Mouse (Mus musculus) forebrain, embryonic 13.5 days (tissue): ENCODE results near the gene Atxn7l2. TPM values are rescaled to one million over a fixed set of nuclear protein-coding genes. Genes with fewer than 3 reads are reported as not detected.

Experiments
- ATAC-seq: fragments of 200-750 bp; cut with Nextera tagmentation; 2 replicates; pipeline ENCODE4 v1.8.0; 2017
- H3K27ac ChIP-seq: fragments of 300-500 bp; sonication (generic); 2 replicates; pipeline ENCODE4 v1.5.1; 2015; ENCODE audit warnings: inconsistent platforms, mild to moderate bottlenecking, moderate library complexity
- H3K27me3 ChIP-seq: fragments of 300-500 bp; sonication (generic); 2 replicates; pipeline ENCODE4 v1.6.1; 2015; ENCODE audit warnings: mild to moderate bottlenecking, inconsistent platforms
- H3K36me3 ChIP-seq: fragments of 300-500 bp; sonication (generic); 2 replicates; pipeline ENCODE4 v1.6.1; 2015; ENCODE audit warnings: mild to moderate bottlenecking, inconsistent platforms; ENCODE audit not compliant: poor library complexity, severe bottlenecking
- H3K4me1 ChIP-seq: fragments of 300-500 bp; sonication (generic); 2 replicates; pipeline ENCODE4 v1.6.1; 2015; ENCODE audit warnings: inconsistent platforms
- H3K4me2 ChIP-seq: fragments of 300-500 bp; sonication (generic); 2 replicates; pipeline ENCODE4 v1.6.1; 2015; ENCODE audit warnings: inconsistent platforms, mild to moderate bottlenecking, moderate library complexity
- H3K4me3 ChIP-seq: fragments of 300-500 bp; sonication (generic); 2 replicates; pipeline ENCODE4 v1.5.1; 2015; ENCODE audit warnings: mild to moderate bottlenecking, inconsistent platforms
- H3K9ac ChIP-seq: fragments of 300-500 bp; sonication (generic); 2 replicates; pipeline ENCODE4 v1.6.1; 2015; ENCODE audit warnings: mild to moderate bottlenecking, inconsistent platforms
- H3K9me3 ChIP-seq: fragments of 300-500 bp; sonication (generic); replicated peaks from 2 replicates; pipeline ENCODE4 v1.6.1; 2016; ENCODE audit warnings: inconsistent platforms
- WGBS: fragments of 180-500 bp; shearing (Covaris S2); methylation state at CpG from one replicate; pipeline ENCODE4 v1.1.7; 2015; 5-methylcytosine and 5-hydroxymethylcytosine counted together
- polyA plus RNA-seq: library from polyadenylated mRNA; unstranded; fragments of >200 nt; fragmentation: Nextera tagmentation; extraction: Ambion mirVana; gene quantifications from 2 replicates; pipeline ENCODE4 v1.2.1, GENCODE M21; 2015

Gene Atxn7l2
- polyA plus RNA-seq, 1 experiment from 2014 or later, result 29.0 TPM

DNA sequence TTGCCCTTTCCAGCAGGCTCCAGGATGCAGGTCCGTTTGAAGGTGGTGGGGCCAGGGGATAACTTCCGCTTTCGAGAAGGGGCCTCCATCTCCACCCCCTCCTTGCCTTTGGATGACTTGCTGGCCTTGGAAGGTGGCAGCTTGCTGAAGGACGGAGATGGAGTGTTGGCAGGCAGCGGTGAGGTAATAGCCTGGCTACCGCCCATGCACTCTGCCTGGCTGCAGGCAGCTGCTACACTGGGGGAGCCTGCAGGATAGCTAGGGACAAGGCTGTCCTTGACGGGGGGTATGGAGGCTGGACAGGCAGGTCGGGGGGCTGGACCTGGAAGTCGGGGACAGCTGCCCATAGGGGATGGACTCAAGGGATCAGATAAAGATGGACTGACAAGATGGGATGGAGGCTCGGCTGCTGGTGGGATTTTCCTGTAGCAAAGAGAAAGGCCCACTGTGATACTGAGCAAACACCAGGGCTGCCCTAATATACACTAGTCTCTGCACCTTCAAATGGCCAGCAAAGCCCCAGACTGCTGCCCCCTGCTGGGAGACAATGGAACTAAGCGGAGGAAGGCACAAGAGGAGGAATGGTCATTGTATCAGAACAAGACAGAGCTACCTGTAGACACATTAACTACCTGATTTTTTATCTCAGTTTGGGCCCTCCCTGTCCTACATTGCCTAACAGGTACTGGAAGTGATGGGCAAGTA lies 7.0 kb downstream of the Atxn7l2 start:
- Histone ChIP-seq H3K9me3 (no peaks in the 10 kb centered on the region), H3K4me2 (no peak overlapping the region), H3K9ac (no peak overlapping the region), H3K27ac (no peak overlapping the region), H3K4me1 (peaks cover 41% of the 10 kb centered on the region), H3K4me3 (no peak overlapping the region), H3K36me3 (peaks cover 72% of the 10 kb centered on the region), H3K27me3 (no peaks in the 10 kb centered on the region)
- 83% methylated on average over 11 of the region's 11 CpGs for WGBS
- no peak for ATAC-seq

DNA sequence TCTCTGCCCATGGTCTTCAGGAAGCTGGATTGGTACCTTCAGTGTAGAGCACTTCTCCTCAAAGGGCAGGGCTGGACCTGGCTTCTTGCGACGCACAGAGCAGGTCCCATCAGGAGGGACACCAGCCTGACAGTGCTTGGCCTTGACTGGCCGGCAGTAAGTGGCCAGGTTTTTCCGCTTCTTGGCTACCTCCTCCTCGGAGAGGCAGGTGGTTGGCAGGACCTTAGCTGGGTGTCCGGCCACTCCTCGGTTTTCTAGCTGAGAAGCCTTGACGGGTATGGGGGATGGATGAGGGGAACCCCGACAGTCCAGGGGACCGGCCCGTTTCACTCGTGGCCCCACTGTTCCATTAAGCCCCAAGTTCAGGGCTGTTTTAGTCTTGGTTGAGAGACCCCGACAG lies 7.5 kb downstream of the Atxn7l2 start:
- Histone ChIP-seq H3K9ac (no peak overlapping the region), H3K27ac (no peak overlapping the region), H3K27me3 (no peaks in the 10 kb centered on the region), H3K4me3 (no peak overlapping the region), H3K4me1 (peaks cover 36% of the 10 kb centered on the region), H3K4me2 (no peak overlapping the region), H3K9me3 (no peaks in the 10 kb centered on the region), H3K36me3 (peaks cover 76% of the 10 kb centered on the region)
- WGBS, result 96% methylated on average over 13 of the region's 13 CpGs
- ATAC-seq, result no peak

GRCm38 (mm10) chr3:108202506-108202905 lies 8.2 kb downstream of the Atxn7l2 start:
- Histone ChIP-seq H3K4me3 (no peak overlapping the region), H3K9me3 (no peaks in the 10 kb centered on the region), H3K4me2 (no peak overlapping the region), H3K36me3 (peaks cover 75% of the 10 kb centered on the region), H3K27ac (no peak overlapping the region), H3K4me1 (peaks cover 34% of the 10 kb centered on the region), H3K9ac (no peak overlapping the region), H3K27me3 (no peaks in the 10 kb centered on the region)
- ATAC-seq, result no peak

DNA sequence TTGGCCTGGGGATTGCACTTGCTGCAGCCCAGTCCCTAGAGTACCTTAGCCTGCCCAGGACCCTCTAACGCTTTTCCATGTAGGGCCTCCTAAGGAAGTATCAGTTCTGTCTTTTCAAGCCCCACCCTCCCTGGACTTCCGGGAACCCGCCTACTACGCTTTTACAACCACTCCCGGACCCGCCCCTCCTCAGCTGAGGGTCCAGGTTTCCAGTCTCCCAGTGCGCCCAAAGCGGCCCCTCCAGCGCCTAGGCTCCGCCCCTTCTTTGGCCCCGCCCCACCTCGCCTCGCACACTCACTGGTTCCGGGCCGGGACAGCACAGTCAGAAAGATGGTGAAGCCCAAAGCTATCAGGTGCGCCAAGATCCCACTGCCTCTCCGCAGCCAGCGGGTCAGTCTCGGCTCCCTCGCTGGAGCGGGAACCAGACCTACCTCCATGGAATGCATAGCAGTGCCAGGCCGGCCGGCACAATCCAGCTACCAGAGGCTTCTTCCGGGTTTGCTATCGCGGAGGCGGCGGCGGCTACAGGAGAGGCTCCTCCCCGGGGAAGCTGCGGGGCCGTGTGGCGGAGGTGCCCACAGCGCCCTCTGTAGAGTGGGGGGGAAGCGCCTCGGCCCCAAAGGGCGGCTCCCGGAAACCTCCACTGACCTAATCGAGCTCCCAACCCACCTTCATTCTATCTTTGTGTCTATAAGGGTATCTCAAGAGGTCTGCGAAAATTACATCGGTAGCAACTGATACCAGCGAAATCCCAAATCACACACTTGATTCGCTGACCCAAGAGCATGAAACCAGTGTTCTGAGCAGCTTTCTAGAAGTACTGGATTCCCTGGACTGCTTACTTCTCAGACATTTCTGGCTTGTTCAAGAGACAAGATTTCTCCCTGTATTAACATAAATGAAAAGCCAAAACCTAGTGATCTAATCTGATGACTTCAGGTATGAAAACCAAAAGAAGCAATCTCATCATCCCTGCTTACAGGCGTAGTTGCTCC lies 10.1 kb downstream of the Atxn7l2 start, which contains the start of gene Cyb561d1:
Cyb561d1 (minus strand) TSS at position 884 of the 995 bp plus-strand sequence.
- peak within 1 kb of the TSS; percentile 60 for H3K27ac ChIP-seq
- H3K4me1 ChIP-seq, result peaks cover 44% of the 10 kb centered on the region
- peaks cover 56% of the 10 kb centered on the region for H3K36me3 ChIP-seq
- 3% methylated on average over 44 of the region's 44 CpGs for WGBS
- ATAC-seq, result peak; percentile 90
- peak within 1 kb of the TSS; percentile 67 for H3K4me2 ChIP-seq
- no peaks in the 10 kb centered on the region for H3K27me3 ChIP-seq
- no peaks in the 10 kb centered on the region for H3K9me3 ChIP-seq
- H3K4me3 ChIP-seq, result peak within 1 kb of the TSS; percentile 64
- H3K9ac ChIP-seq, result peak within 1 kb of the TSS; percentile 66

GRCm38 (mm10) chr3:108199231-108199630 lies 11.5 kb downstream of the Atxn7l2 start:
- no peak overlapping the region for H3K4me3 ChIP-seq
- no peak for ATAC-seq
- H3K27ac ChIP-seq, result no peak overlapping the region
- no peak overlapping the region for H3K4me2 ChIP-seq
- no peak overlapping the region for H3K9ac ChIP-seq
- H3K9me3 ChIP-seq, result no peaks in the 10 kb centered on the region
- peaks cover 48% of the 10 kb centered on the region for H3K4me1 ChIP-seq
- 96% methylated on average over 6 of the region's 6 CpGs for WGBS
- H3K27me3 ChIP-seq, result no peaks in the 10 kb centered on the region
- H3K36me3 ChIP-seq, result peaks cover 42% of the 10 kb centered on the region

- Histone ChIP-seq H3K4me1 (peaks cover 48% of the 10 kb centered on the region), H3K27ac (peak overlapping the region; percentile 89)
Measured at GRCm38 (mm10) chr3:108197066-108197497, 13.7 kb downstream of the Atxn7l2 start.

DNA sequence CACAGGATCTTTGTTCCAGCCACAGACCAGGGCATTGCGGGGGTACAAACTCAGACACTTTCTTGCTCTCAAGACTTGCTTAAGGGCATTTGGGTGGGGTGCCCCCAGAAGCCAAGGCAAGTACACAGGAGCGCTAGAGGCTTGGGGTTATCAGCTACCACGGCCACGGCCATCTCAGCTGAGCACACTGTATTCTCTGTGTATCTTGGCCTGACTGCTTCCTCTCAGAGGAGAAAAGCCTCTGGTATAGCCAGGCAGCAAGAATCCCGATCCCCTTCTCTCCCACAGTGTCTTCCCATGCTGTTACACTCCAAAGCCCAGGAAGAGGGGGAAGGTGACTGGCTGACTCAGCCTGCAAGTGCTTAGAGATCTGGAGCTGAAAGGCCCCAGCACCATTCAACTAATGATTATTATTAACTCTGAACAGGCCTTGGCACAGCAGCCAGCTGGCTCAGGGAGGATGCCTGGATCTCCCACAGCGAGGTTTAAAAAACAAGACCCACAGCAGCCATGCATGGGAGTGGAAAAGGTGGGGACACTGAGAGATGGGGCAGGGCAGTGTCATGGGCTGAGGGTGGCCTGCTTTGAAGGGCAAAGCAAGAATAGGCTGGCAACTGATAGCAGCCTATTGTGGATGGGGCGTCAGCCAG lies 14.7 kb downstream of the Atxn7l2 start:
- Histone ChIP-seq H3K9me3 (no peaks in the 10 kb centered on the region), H3K9ac (peak overlapping the region; percentile 30; the same call in 1 of the 2 replicates), H3K4me3 (no peak overlapping the region), H3K27ac (peak overlapping the region; percentile 89), H3K4me1 (peaks cover 47% of the 10 kb centered on the region), H3K27me3 (no peaks in the 10 kb centered on the region), H3K36me3 (peaks cover 28% of the 10 kb centered on the region), H3K4me2 (0 out of 2 replicates have a peak overlapping the region, but pooled peaks have one; percentile 7)
- 70% methylated on average over 7 of the region's 7 CpGs for WGBS
- peak; percentile 13 for ATAC-seq

More at GRCm38 (mm10) chr3:108197066-108197497, 13.7 kb downstream of the Atxn7l2 start:
- H3K27me3 ChIP-seq, result no peaks in the 10 kb centered on the region
- peaks cover 30% of the 10 kb centered on the region for H3K36me3 ChIP-seq
- peak; percentile 12; the same call in 1 of the 2 replicates for ATAC-seq
- WGBS, result 22% methylated on average over 14 of the region's 14 CpGs
- no peaks in the 10 kb centered on the region for H3K9me3 ChIP-seq
- H3K9ac ChIP-seq, result peak overlapping the region; percentile 45; the same call in 1 of the 2 replicates
- peak overlapping the region; percentile 34 for H3K4me2 ChIP-seq
- peak overlapping the region; percentile 4; the same call in 1 of the 2 replicates for H3K4me3 ChIP-seq

DNA sequence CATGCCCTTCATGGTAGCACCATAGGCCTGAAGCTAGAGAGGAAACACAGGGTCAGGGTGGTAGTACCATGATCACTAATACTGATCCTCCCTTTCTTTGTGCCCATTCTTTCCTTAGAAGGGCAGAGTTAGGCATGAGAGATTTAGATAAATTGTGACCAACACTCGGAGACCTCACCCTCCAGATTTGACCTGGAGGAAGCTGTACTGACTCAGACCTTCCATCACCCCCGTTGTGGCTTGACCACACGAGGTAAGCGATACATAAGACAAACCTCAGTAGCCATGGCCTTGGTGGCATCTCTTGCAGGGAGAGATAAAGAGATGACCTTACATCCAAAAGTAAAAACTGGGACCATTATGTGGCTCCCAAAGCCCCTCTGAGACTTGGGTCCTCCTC lies 15.4 kb downstream of the Atxn7l2 start:
- Histone ChIP-seq H3K36me3 (peaks cover 28% of the 10 kb centered on the region), H3K9ac (no peak overlapping the region), H3K9me3 (no peaks in the 10 kb centered on the region), H3K4me2 (no peak overlapping the region), H3K4me3 (no peak overlapping the region), H3K27me3 (no peaks in the 10 kb centered on the region), H3K27ac (no peak overlapping the region), H3K4me1 (peaks cover 42% of the 10 kb centered on the region)
- 92% methylated on average over 4 of the region's 4 CpGs for WGBS
- ATAC-seq, result no peak

- Histone ChIP-seq H3K27me3 (no peaks in the 10 kb centered on the region), H3K9ac (no peak overlapping the region), H3K9me3 (no peaks in the 10 kb centered on the region), H3K4me2 (no peak overlapping the region), H3K27ac (no peak overlapping the region), H3K4me3 (no peak overlapping the region), H3K36me3 (peaks cover 30% of the 10 kb centered on the region), H3K4me1 (peaks cover 44% of the 10 kb centered on the region)
- no peak for ATAC-seq
- 90% methylated on average over 4 of the region's 4 CpGs for WGBS
Measured at GRCm38 (mm10) chr3:108193686-108194085, 17.0 kb downstream of the Atxn7l2 start.

- Histone ChIP-seq H3K36me3 (peaks cover 30% of the 10 kb centered on the region), H3K27me3 (0 out of 2 replicates have a peak, but pooled peaks cover 4% of the 10 kb centered on the region), H3K4me2 (no peak overlapping the region), H3K4me1 (peaks cover 44% of the 10 kb centered on the region), H3K27ac (no peak overlapping the region), H3K9me3 (no peaks in the 10 kb centered on the region), H3K9ac (0 out of 2 replicates have a peak overlapping the region, but pooled peaks have one; percentile 1), H3K4me3 (no peak overlapping the region)
- WGBS, result 75% methylated on average over 5 of the region's 5 CpGs
- no peak for ATAC-seq
Measured at GRCm38 (mm10) chr3:108189897-108190296, 20.8 kb downstream of the Atxn7l2 start.

DNA sequence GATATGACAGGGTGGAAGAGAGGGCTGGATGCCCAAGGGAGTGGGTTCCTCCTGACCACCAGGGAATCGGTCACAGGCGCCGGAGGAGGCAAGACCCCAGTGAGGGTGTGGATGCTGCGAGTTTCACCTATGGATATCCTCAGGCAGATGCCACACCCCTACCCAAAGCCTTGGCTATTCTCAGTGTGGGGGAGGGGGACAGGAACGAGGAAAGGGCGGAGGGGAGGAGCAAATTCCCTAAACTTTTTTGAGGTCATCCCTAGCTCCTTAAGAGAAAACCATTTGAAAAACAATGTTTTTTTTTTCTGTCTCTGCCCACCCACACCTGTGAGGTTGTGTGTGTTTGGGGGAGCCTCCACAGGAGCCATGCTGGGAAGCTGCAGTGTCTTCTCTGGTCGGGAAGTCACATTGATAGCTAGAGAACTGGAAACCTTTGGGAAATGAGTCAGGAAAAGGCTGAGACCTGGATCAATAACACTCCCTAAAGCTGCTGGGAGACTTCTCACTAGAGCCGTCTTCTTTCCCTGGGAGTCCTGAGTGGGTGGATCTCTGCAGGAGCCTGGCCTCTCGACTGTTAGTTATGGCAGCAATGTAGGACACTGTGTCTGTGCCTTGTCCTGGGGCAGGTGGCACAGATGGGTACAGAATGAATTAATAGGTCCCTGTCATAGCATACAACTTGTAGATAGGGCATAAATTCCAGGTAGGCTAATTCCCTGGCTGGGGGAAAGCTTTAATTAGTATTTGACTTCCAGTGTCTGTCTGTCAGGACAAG lies 21.8 kb downstream of the Atxn7l2 start:
- Histone ChIP-seq H3K4me1 (peaks cover 44% of the 10 kb centered on the region), H3K9ac (no peak overlapping the region), H3K27ac (no peak overlapping the region), H3K4me2 (no peak overlapping the region), H3K4me3 (no peak overlapping the region), H3K36me3 (peaks cover 29% of the 10 kb centered on the region), H3K9me3 (no peaks in the 10 kb centered on the region), H3K27me3 (peaks cover 11% of the 10 kb centered on the region)
- WGBS, result 77% methylated on average over 9 of the region's 9 CpGs
- no peak for ATAC-seq
